ENCODE assay signal across 8 mouse cellular contexts in genomic region chr4:53315121-53315875, GRCm38 (mm10).
DNase-seq lines count a peak whose midpoint lies in the region; ATAC-seq lines count a peak whose summit lies in the region.

No protein-coding gene starts in this region.

- H3K27me3 ChIP-seq in intestine, embryonic 15.5 days (replicated peaks): no peaks in the 10 kb centered on the region
- no peaks in the 10 kb centered on the region for H3K27me3 ChIP-seq in lung, embryonic 16.5 days (ENCODE audit: control insufficient read depth, insufficient read depth, low read depth, low read length)

- H3K4me3 ChIP-seq in intestine, embryonic 15.5 days (replicated peaks): no peak overlapping the region
- H3K4me3 ChIP-seq in lung, embryonic 16.5 days (ENCODE audit: low read length): no peak overlapping the region

- DNase-seq in frontal cortex, postnatal 10 days (ENCODE audit: low spot score in 2 of 2): peak; percentile 23 to 32
- DNase-seq in frontal cortex, postnatal 14 days (ENCODE audit: low spot score in 2 of 2): no peak
- DNase-seq in right cerebral cortex, postnatal 14 days: peak; percentile 40
- no peak for DNase-seq in right cerebral cortex, postnatal 36 days (ENCODE audit: low spot score in 2 of 2)

- H3K9ac ChIP-seq in intestine, embryonic 15.5 days: no peak overlapping the region
- H3K9ac ChIP-seq in lung, embryonic 16.5 days (ENCODE audit: low read length): peak overlapping the region; percentile 18; the same call in 1 of the 2 replicates

- H3K4me2 ChIP-seq in intestine, embryonic 15.5 days (replicated peaks): no peak overlapping the region
- H3K4me2 ChIP-seq in lung, embryonic 16.5 days (ENCODE audit: low read depth, low read length): peak overlapping the region; percentile 44

- H3K36me3 ChIP-seq in intestine, embryonic 15.5 days: no peaks in the 10 kb centered on the region
- H3K36me3 ChIP-seq in lung, embryonic 16.5 days (ENCODE audit: control insufficient read depth, insufficient read depth, low read length): no peaks in the 10 kb centered on the region

- peak overlapping the region; percentile 28; the same call in 1 of the 2 replicates for H3K27ac ChIP-seq in intestine, embryonic 15.5 days
- peak overlapping the region; percentile 95 for H3K27ac ChIP-seq in lung, embryonic 16.5 days (ENCODE audit: low read length)

- WGBS in intestine, embryonic 15.5 days: 52% methylated on average over 7 of the region's 7 CpGs
- 24% methylated on average over 7 of the region's 7 CpGs for WGBS in lung, embryonic 16.5 days

- no peaks in the 10 kb centered on the region for H3K9me3 ChIP-seq in intestine, embryonic 15.5 days
- no peaks in the 10 kb centered on the region for H3K9me3 ChIP-seq in lung, embryonic 16.5 days (ENCODE audit: control insufficient read depth, low read length)

- ATAC-seq in intestine, embryonic 15.5 days: peak; percentile 46; the same call in 1 of the 2 replicates
- ATAC-seq in lung, embryonic 16.5 days (ENCODE audit: low read depth): peak; percentile 80
- no peak for ATAC-seq in erythroblast, adult 5-6 weeks (replicated peaks; ENCODE audit: low FRiP score, poor library complexity, severe bottlenecking)
- ATAC-seq in inflammation-experienced regulatory T-cells, adult 6 months: no peak

- peaks cover 10% of the 10 kb centered on the region for H3K4me1 ChIP-seq in intestine, embryonic 15.5 days (replicated peaks)
- peaks cover 40% of the 10 kb centered on the region for H3K4me1 ChIP-seq in lung, embryonic 16.5 days (replicated peaks; ENCODE audit: control insufficient read depth, insufficient read depth, low read length)

Comparison
In these comparisons a context has a peak if more than half of its experiments do, and no peak if none do; other contexts are left out.
1. DNase-seq: peak in frontal cortex, postnatal 10 days (2 of 2) and right cerebral cortex, postnatal 14 days (single experiment); none in frontal cortex, postnatal 14 days (0 of 2) and right cerebral cortex, postnatal 36 days (0 of 2).
2. ATAC-seq: peak in intestine, embryonic 15.5 days (single experiment) and lung, embryonic 16.5 days (single experiment); none in erythroblast, adult 5-6 weeks (single experiment) and inflammation-experienced regulatory T-cells, adult 6 months (single experiment).